Mouse (Mus musculus) v-Abl transformed pro-B cells (cell line): ENCODE results near the gene Atoh8.

Experiments
- in situ Hi-C, 2 experiments: fragments of 400-800 bp; cut with MboI; formaldehyde crosslinking; loops; one replicate each; pipeline ENCODE4 v1.15.1; 2025; ENCODE audit not compliant: unreplicated experiment in 2 of 2

Gene Atoh8

DNA sequence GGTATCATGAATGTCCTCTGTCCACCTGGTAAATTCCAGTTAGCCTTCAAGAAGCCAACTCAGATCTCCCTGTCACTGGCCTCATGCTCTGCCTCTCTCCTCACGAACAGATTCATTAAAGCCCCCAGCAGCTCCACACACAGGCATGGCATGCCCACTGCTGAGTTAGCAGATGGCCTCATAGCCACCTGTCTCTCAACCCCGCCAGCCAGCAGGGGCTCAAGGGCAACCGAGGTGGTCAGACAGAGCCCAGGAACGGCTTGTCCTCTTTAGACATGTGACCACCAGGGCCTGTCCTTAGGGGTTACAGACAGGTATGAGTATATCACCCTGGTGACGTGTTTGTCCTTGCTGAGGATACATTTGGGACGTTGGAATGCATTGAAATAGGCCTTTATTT, 19.9 kb upstream of the Atoh8 start:
- in situ Hi-C loops, result loop anchor here in 1 of 2 experiments (5.0 kb wide), 1 partner anchor 388 kb away; no protein-coding TSS in a partner anchor

DNA sequence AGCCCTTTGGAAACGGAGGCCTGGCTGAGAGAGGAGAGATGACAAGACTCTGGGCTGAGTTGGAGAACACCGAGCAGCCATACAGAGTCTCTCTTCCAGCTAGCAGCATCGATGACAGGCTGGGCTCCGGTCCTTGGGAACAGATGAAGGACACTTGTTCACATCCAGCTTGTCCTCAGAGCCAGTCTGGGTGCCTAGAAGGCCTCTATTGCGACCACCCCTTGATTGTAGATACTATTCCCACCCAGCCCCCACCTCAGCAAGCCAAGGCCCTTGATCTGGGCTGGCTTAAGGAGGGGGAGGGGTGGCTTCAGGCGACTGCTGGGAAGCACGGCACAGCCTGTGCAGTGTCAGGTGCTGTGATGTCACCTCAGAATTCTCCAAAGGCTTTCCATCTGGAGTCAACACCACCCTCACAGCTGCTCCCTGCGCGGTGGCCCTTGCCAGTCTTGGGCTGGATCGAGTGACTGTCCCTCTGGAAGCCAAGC, 19.3 kb upstream of the Atoh8 start:
- in situ Hi-C loops, result loop anchor here in 1 of 2 experiments (5.0 kb wide), 1 partner anchor 387 kb away; no protein-coding TSS in a partner anchor

DNA sequence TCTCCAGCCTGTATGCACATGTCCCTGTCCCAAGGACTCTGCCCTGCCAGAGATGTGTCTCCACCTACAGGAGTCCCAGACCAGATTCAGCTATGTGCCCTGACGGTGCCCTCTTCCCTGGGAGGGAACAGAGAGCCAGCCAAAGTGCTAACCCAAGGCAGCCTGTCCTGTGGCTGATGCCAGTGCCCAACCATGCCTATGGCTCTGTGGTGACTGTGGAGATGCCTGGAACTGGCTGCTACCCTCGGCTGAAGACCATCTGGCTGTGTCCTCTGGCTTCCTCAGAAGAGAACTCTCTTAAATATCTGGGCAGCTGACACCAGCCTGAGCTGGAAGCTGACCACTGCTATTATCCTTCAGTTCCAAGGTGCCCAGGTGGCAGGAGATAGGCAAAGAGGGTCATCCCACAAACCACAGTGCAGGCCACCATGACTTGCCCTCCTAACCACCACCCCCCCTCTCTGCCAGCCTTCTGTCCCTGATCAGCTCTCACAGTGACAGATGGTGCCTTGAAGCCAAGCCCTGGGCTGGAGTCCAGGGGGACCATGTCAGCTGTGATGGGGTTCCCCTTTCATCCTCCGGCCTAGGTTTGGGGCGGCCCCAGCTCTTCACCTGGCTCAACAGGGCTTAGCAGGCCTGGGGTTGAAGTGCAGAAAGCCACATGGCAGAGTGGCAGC, 18.7 kb upstream of the Atoh8 start:
- in situ Hi-C loops, result no loop called here

DNA sequence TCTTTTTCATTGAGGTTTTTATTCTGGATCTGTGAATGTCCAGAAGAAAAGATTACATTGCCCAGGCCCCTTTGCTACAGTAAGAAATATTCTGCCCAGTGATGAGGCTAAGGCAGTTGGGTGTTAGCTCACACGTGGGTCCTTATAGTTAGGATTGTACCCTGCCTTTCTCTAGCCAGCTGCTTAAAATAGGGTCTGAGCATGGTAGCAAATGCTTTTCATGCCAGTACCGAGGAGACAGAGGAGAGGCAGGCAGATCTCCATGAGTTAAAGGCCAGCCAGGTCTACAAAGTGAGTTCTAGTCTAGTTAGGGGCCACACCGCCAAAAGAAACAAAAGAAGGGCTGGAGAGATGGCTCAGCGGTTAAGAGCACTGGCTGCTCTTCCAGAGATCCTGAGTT, 17.8 kb upstream of the Atoh8 start:
- in situ Hi-C loops, result no loop called here

DNA sequence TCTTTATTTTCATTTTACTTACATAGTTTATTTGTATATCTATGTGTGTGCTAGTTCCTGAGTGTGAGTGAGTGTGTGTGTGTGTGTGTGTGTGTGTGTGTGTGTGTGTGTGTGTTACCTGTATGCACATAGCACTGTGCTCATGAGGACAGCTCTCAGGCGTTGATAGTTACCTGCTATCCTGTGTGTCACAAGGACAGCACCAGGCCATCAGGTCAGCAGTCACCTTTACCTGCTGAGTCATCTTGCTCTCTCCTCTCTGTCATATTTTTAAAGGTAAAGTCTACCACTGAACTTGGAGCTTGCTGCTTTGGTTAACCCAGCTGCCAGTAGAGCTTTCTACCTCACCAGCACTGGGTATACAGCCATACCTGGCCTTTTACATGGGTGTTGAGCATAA, 17.1 kb upstream of the Atoh8 start:
- in situ Hi-C loops, result no loop called here

DNA sequence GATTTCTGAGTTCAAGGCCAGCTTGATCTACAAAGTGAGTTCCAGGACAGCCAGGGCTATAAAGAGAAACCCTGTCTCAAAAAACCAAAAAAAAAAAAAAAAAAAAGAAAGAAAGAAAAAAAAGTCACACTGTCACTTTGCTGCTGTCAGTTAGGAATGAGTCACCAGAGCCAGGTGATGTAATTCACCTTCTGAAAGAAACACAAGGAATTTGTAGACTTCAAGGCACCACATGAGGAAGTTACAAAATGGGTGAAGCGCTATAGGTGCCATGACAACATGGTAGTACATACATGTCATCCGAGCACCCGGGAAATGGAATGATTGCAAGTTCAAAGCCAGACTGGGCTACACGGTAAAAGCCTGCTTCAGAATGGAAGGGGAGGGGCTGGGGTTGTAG, 14.6 kb upstream of the Atoh8 start:
- in situ Hi-C loops, result loop anchor here in 1 of 2 experiments (10.0 kb wide), 1 partner anchor 1095 kb away; no protein-coding TSS in a partner anchor

DNA sequence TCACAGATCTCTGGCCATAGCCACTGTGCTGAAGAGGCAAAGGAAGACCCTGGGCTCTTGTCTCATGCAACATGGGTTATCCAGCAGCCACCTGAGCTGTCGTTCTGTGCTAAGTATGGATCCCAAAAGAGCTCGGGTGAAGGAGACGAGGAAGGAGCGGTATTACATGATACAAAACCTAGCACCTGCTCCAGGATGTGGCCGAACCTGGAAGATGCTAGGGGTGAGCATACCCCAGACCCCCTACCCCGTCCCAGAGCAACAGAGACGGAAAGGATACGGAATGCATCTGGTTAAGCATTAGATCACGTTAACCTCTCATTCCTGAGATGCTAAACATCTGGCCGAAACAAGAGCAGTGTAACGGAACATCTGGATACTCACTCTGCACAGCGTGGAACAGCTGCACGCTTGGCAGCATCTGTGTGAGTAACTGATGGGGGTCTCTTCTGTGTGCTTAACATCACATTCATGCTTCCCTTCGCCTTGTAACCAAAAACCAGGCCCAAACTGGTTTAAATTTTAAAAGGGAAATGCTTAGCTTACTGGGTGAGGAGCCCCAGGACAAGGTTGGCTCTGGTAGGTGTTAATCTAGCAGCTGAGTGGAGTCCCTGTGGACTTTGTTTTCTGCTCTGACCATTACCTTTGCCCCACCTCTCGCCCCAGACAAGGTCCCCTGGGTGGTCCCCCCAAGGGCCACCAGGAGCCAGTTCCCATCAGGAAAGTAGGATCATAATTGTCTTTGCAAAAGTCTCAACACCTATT, 13.0 kb upstream of the Atoh8 start:
- in situ Hi-C loops, result loop anchor here in 1 of 2 experiments (10.0 kb wide), 1 partner anchor 1094 kb away; no protein-coding TSS in a partner anchor

DNA sequence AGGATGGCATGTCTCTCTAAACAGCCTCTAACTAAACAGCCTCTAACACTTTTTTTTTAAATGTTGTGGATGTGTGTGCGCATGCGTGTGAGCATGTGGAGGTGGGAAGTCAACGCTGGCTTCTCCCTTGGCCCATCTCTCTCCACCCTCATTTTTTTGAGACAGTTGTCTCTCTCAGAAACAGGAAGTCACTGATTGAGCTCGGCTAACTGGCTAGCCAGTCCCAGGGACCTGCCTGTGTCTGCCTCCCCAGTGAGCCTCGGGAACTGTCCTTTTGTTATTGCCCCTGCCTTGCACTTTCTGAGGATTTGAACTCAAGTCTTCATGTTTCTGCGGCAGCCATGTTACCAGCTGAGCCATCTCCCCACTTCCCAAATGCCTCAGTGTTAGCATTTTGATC, 10.9 kb upstream of the Atoh8 start:
- in situ Hi-C loops, result loop anchor here in 1 of 2 experiments (10.0 kb wide), 1 partner anchor 1092 kb away; no protein-coding TSS in a partner anchor

DNA sequence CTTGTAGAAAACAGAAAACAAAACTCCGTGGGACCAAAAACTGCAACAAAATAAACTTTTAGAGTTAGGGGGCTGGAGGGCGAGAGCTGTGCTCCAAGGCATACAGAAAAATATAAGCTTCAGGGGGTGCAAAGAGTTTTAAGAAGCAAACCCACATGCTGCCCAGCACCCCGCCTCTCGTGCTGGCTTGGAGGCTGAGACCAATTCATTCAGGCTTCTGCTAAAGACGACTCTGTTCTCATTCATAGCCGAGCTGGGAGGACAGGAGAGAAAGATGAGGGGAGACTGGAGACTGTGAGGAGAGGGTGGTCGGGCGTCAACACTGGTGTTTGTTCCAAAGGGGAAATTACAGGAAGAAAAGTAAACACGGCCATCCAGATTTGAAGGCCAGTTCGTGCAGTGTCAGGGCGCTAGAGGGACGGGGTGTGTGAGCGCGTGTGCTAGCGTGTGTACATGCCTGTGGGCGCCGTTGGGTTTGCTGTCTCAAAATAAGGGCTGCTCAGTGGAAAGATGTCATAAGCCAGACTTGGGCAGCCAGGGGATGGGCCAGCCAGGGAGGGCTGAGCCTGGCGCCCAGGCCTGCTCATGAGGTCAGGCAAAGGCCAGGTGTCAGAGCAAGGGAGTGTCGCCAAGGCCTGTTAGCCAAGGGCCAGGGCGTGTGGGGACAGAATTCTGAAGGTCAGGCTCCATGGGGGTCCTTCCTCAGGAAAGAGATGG, 9.3 kb upstream of the Atoh8 start:
- in situ Hi-C loops, result loop anchor here in 1 of 2 experiments (10.0 kb wide), 1 partner anchor 1090 kb away; no protein-coding TSS in a partner anchor

DNA sequence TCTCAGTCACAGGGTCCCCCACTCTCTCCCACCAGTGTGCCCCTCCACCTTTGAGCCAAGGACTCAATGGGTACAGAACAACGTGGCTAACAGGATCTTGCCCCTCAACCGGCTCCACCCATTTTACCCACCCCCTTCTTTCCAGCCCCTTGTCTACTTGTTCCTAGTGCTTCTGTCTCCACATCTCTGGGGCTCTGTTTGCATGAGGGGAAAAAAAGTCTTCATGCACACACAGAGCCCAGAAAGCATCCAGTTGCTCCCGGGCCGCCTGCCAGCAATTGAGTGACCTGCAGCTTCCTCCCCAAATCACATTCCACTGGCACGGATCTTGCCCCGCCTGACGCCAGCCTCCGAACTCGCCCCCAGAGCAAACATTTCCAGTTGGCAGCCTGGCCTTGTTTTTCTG, 8.8 kb upstream of the Atoh8 start:
- in situ Hi-C loops, result loop anchor here in 1 of 2 experiments (10.0 kb wide), 1 partner anchor 1089 kb away; no protein-coding TSS in a partner anchor

DNA sequence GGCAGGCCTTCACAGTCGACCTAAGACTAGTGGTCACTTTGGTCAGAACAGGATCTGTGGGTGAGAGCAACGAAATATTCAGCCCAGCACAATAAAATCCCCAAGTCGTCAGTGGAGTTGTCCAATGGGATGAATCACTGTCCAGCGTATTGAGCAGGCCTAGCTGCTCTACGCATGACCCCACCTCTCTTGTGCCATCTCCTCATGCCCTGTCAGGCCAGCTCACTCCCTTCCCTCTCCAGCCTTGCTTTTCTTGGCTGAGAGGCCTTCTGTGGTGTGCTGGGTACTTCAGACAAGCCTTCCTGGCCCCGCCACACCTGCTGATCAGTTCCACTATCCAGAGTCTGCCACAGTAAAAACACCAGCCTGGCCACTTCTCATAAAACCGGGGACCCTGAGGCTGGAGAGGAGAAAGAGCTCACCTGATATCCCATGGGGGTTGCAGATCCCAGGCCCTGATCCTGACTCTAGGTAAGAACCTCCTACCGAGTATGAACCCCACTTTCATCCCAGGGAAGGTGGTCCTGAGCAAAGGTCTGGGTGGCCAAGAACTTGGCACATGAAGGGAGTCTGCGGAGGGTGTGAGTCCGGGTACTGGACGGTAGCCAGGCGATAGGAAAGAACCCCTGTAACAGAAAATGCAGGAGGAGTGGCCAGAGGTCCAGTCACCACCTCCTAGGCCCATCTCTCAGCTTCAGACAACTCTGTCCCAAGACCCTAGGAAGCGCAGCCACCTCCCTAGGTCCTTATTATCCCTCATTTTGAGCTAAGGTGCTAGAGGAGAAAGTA, 7.3 kb upstream of the Atoh8 start:
- in situ Hi-C loops, result loop anchor here in 1 of 2 experiments (10.0 kb wide), 1 partner anchor 1088 kb away; no protein-coding TSS in a partner anchor

DNA sequence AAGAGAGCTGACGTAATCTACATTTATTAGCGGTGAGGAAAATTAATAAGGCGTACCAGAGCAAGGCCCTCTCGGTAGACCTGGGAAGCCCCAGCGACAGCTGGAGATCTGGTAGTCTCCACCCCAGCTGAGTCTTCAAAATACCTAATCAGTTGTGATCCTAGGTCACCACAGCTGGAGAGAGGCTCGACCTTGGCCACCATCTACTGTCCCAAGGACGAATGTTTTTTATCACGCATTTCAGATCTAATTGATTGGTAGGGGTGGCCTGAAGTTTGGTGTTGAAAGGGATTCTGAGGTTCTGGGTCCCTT, 6.4 kb upstream of the Atoh8 start:
- in situ Hi-C loops, result loop anchor here in 1 of 2 experiments (10.0 kb wide), 1 partner anchor 1087 kb away; no protein-coding TSS in a partner anchor

DNA sequence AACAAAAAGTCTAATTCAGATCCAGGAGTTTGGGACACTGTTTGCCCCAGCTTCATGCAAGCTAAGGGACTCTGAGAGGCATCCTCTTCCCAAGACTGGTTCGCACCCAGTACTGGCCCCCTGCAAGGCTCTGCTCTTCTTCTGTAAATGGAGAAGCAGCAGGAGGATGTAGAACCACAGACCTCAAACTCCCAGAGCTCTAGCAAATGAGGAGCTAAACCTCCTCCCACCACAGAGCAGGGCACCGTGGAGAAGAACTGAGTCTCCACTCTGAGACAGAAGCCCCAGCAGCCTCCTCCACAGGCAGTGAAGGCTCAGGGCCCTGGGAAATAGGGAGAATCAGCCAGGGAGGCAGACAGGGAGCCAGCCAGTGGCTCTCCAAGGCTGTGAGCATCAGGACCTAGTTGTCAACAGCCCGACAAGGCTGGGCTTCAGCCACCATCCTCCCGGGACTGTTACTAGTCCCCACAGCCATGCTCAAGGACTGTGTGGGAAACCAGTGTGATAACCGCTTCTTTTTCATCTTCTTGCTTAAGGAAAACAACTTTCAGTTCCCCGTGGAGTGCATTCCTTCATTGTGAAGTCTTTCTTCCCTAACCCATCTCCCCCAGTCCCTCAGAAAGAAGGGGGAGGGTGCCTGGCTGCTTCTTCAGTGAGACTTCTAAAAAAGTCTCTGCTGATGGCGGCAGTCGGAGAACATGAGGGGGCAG, 5.9 kb upstream of the Atoh8 start:
- in situ Hi-C loops, result loop anchor here in 1 of 2 experiments (10.0 kb wide), 1 partner anchor 1086 kb away; no protein-coding TSS in a partner anchor

DNA sequence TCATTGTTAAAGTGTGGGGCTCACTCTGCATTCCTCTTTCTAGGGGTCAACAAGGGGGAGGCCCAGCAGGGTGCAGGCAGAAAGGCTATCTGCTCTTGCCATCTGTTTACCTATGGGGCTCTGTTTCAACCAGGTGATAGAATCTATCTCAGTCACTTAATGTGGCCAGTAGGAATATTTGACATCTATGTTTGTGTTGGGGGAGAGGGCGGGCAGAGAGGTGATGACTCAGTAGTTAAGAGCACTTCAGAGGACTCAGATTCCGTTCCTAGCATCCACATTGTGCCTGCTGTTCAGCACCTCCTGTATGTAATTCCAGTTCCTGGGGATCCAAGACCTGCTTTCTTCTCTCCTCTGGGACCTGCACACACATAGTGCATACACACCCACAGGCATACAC, 4.7 kb upstream of the Atoh8 start:
- in situ Hi-C loops, result loop anchor here in 1 of 2 experiments (10.0 kb wide), 1 partner anchor 1085 kb away; no protein-coding TSS in a partner anchor

DNA sequence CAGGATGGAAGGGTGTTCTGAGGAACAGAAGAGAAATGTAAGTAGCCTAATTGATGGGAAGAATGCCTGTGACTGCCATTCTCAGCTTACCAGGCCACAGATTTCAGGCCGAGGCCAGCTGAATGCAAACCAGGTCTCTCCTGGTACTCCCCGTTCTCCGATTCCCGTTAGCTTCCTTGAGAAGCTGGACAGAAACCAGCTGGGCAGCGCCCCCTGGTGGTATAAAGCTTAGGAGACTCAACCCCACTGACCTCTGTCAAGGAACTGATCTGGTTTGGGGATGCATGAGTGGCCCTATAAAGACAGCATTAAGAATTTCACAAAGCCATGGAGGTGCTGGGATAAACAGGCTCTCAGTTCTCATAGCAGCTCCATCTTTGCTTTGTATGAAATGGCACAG, 1.7 kb upstream of the Atoh8 start:
- in situ Hi-C loops, result loop anchor here (5.0 kb wide), 2 partner anchors 50 to 55 kb away; no protein-coding TSS in a partner anchor

DNA sequence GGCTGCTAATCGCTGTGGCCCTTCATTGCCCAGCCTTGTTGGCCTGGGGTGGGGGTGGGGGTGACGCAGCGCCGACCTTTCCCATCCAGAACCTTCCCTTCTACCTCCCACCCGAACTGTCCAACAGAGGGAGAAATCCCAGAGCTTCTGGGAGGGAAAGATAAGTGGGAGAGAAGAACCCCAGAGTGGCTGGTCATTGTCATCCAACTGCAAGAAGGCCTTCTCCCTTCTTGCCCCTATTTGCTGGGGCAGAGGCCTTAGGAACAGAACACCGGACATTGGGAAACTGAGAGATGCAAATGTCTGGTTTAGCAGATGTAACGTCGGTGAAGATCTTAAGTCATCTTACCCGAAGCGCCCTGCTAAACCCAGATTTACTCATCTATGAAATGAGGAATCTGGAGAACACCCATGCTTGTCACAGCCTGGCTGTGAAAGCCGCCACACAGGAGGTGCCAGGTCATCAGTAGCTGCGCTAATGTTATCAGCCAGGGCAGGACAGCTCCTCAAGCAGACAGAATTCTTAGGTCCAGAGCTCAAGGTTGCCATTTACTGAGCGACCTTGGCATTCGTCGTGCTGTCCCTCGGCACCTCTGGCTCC, 530 bp upstream of the Atoh8 start:
- in situ Hi-C loops, result loop anchor here (5.0 kb wide), 2 partner anchors 49 to 54 kb away; no protein-coding TSS in a partner anchor

DNA sequence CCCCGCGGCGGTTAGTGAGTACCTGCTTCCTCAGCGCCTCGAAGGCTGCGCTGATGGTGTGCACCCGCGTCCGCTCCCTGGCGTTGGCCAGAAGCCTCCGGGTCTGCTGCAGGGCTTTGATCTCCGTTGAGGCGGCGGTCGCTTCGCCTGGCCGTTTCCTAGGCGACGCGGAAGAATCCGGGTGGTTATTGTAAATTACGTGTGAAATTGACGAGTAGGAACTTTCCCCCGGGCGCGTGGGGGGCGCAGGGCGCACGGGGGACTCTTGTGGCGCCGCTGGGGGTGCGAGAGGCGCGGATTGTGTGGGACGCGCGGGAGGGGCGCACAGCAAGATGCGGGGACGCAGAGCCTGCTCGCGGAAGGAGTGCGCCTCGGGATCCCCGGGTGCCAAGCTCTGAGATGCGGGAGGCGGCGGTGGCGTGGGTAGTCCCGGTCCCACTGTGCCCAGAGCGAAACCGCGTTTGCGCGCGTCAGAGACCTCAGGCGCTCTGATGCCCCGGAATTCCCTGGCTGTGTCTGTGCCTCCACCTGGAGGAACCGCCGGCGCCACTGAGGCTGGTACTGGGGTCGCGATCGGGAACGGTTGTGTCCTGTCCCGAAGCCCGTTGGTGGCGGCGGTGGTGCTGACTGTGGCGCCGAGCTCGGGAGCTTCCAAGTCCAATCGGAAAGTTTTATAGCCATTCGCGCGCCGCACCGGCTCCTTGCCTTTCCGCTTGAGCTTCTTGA, 842 bp downstream of the Atoh8 start:
- in situ Hi-C loops, result loop anchor here (5.0 kb wide), 2 partner anchors 47 to 52 kb away; no protein-coding TSS in a partner anchor

DNA sequence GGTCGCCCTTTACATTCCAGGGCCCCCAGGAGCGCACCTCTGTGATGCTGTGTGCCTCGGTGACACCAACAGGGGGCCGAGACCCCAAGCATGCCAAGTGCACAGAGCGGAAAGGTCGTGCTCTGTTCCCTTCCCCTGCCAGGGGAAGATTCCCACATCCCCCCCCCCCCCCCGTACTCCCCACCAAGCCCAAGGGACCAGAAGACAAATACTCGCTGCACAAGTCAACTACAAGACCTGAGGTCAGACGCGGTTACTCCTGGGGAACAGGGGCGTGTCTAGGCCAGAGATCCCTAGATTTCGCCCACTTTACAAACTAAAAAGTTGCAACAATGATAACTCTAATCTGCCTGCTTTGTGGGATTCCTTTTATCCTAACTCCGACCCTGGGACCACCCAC, 1.4 kb downstream of the Atoh8 start:
- in situ Hi-C loops, result no loop called here
